Mouse (Mus musculus): ENCODE measurements around the gene Arid3b.

GRCm38 (mm10) chr9:57810691-57811090 is 25.9 kb downstream of the Arid3b start:
- TF ChIP-seq MAFK (IDR thresholded peaks at IDR 0.05; ENCODE audit: insufficient read depth, low read depth, low read length) (no peak), ZC3H11A (IDR thresholded peaks at IDR 0.05; ENCODE audit: borderline replicate concordance, low read depth, low read length) (no peak), CHD2 (IDR thresholded peaks at IDR 0.05; ENCODE audit: low read depth, low read length) (no peak), ZNF384 (IDR thresholded peaks at IDR 0.05; ENCODE audit: low read depth, low read length) (no peak), HCFC1 (IDR thresholded peaks at IDR 0.05; ENCODE audit: borderline replicate concordance, insufficient read depth, low read length) (no peak)
